Comparison of ENCODE assay signal across 8 mouse cellular contexts in the genomic region with DNA sequence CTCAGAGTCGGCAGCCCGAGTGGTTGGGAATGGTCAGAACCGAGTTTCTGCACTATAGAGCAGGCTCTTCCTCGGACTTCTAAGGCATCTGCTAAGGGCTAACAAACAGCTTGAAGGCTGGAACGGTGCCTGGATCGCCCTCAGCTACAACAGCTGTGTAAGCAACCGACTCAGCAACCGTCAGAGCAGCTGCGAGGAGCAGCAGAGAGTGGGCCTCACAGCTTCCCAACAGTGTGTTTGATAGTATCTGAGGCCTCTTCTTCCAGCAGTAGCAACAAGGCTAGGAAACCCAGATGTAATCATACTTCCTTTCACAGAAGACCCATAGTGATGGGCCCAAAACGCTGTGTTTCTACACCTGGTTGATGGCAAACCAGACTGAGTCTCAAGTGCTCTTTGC. TPM values are rescaled to one million over a fixed set of nuclear protein-coding genes. Genes with fewer than 3 reads are reported as not detected.
A peak's percentile ranks its signal among the peaks of the same experiment; 100 is the strongest.
DNase-seq lines count a peak whose midpoint lies in the region; ATAC-seq and TF ChIP-seq lines count a peak whose summit lies in the region.

No protein-coding gene starts in this region.

- peak; percentile 75 for DNase-seq in forebrain, embryonic 14.5 days (ENCODE audit: low spot score)
- DNase-seq in forebrain, embryonic 10.5 days (ENCODE audit: extremely low spot score, low spot score): no peak
- DNase-seq in adrenal gland, postnatal 14 days: peak; percentile 27
- peak; percentile 88 for DNase-seq in gastrocnemius, postnatal 14 days
- DNase-seq in limb, embryonic 14.5 days (ENCODE audit: low spot score): peak; percentile 88
- DNase-seq in right cerebral cortex, postnatal 36 days (ENCODE audit: low spot score in 2 of 2): peak; percentile 48 to 54
- no peak for DNase-seq in yolk sac, embryonic 10.5 days (ENCODE audit: low spot score)

- no peak overlapping the region for H3K27ac ChIP-seq in forebrain, embryonic 14.5 days (ENCODE audit: low read depth, low read length)
- no peak overlapping the region for H3K27ac ChIP-seq in forebrain, embryonic 10.5 days
- H3K27ac ChIP-seq in kidney, embryonic 16.5 days (ENCODE audit: low read length): peak overlapping the region; percentile 26; the same call in 1 of the 2 replicates
- no peak overlapping the region for H3K27ac ChIP-seq in limb, embryonic 14.5 days (replicated peaks; ENCODE audit: low read depth, low read length)

- no peaks in the 10 kb centered on the region for H3K36me3 ChIP-seq in forebrain, embryonic 14.5 days (ENCODE audit: control insufficient read depth, insufficient read depth, low read length)
- H3K36me3 ChIP-seq in forebrain, embryonic 10.5 days (replicated peaks): no peaks in the 10 kb centered on the region
- no peaks in the 10 kb centered on the region for H3K36me3 ChIP-seq in kidney, embryonic 16.5 days (ENCODE audit: insufficient read depth, low read length)
- no peaks in the 10 kb centered on the region for H3K36me3 ChIP-seq in limb, embryonic 14.5 days (ENCODE audit: control insufficient read depth, insufficient read depth, low read length)

- H3K27me3 ChIP-seq in forebrain, embryonic 14.5 days (replicated peaks; ENCODE audit: control insufficient read depth, insufficient read depth, low read length): no peaks in the 10 kb centered on the region
- no peaks in the 10 kb centered on the region for H3K27me3 ChIP-seq in forebrain, embryonic 10.5 days (ENCODE audit: poor library complexity, severe bottlenecking)
- no peaks in the 10 kb centered on the region for H3K27me3 ChIP-seq in kidney, embryonic 16.5 days (ENCODE audit: insufficient read depth, low read length)
- H3K27me3 ChIP-seq in limb, embryonic 14.5 days (ENCODE audit: control insufficient read depth, insufficient read depth, low read length): no peaks in the 10 kb centered on the region

- no peak for TF ChIP-seq POLR2A in limb, embryonic 14.5 days (IDR thresholded peaks at IDR 0.05; ENCODE audit: borderline replicate concordance, extremely low read depth, insufficient read depth, insufficient read length)

- 52% methylated on average over 10 of the region's 10 CpGs for WGBS in forebrain, embryonic 14.5 days
- 72% methylated on average over 10 of the region's 10 CpGs for WGBS in forebrain, embryonic 10.5 days
- 33% methylated on average over 10 of the region's 10 CpGs for WGBS in kidney, embryonic 16.5 days
- WGBS in limb, embryonic 14.5 days: 36% methylated on average over 10 of the region's 10 CpGs

- H3K4me1 ChIP-seq in forebrain, embryonic 14.5 days (ENCODE audit: control insufficient read depth, insufficient read depth, low read length): no peaks in the 10 kb centered on the region
- no peaks in the 10 kb centered on the region for H3K4me1 ChIP-seq in forebrain, embryonic 10.5 days
- H3K4me1 ChIP-seq in kidney, embryonic 16.5 days (ENCODE audit: insufficient read depth, low read length): no peaks in the 10 kb centered on the region
- 0 out of 2 replicates have a peak, but pooled peaks cover 6% of the 10 kb centered on the region for H3K4me1 ChIP-seq in limb, embryonic 14.5 days (ENCODE audit: control insufficient read depth, insufficient read depth, low read length)

- H3K9ac ChIP-seq in forebrain, embryonic 14.5 days (ENCODE audit: low read length): no peak overlapping the region
- H3K9ac ChIP-seq in kidney, embryonic 16.5 days (replicated peaks; ENCODE audit: low read length): no peak overlapping the region
- no peak overlapping the region for H3K9ac ChIP-seq in limb, embryonic 14.5 days (ENCODE audit: low read depth, low read length, severe bottlenecking)

- H3K9me3 ChIP-seq in forebrain, embryonic 14.5 days (replicated peaks; ENCODE audit: control insufficient read depth, low read length): no peaks in the 10 kb centered on the region
- no peaks in the 10 kb centered on the region for H3K9me3 ChIP-seq in forebrain, embryonic 10.5 days
- no peaks in the 10 kb centered on the region for H3K9me3 ChIP-seq in kidney, embryonic 16.5 days (ENCODE audit: low read length)
- no peaks in the 10 kb centered on the region for H3K9me3 ChIP-seq in limb, embryonic 14.5 days (ENCODE audit: control insufficient read depth, low read length)

- H3K4me3 ChIP-seq in forebrain, embryonic 14.5 days (ENCODE audit: low read depth, low read length): no peak overlapping the region
- no peak overlapping the region for H3K4me3 ChIP-seq in forebrain, embryonic 10.5 days
- no peak overlapping the region for H3K4me3 ChIP-seq in kidney, embryonic 16.5 days (ENCODE audit: low read length)
- H3K4me3 ChIP-seq in limb, embryonic 14.5 days (replicated peaks; ENCODE audit: low read length): no peak overlapping the region

- 0 out of 2 replicates have a peak, but pooled peaks have one; percentile 42 for ATAC-seq in forebrain, embryonic 14.5 days
- ATAC-seq in kidney, embryonic 16.5 days (ENCODE audit: low FRiP score, low TSS enrichment): peak; percentile 92
- ATAC-seq in limb, embryonic 14.5 days (ENCODE audit: low FRiP score, low read depth): peak; percentile 84

- intact Hi-C loops in gastrocnemius, postnatal 14 days (cut with DNase I; ENCODE audit: low total_unique reads): no loop called here

- H3K4me2 ChIP-seq in forebrain, embryonic 14.5 days (ENCODE audit: low read length): no peak overlapping the region
- no peak overlapping the region for H3K4me2 ChIP-seq in kidney, embryonic 16.5 days (replicated peaks; ENCODE audit: low read depth, low read length)
- H3K4me2 ChIP-seq in limb, embryonic 14.5 days (replicated peaks; ENCODE audit: low read depth, low read length, severe bottlenecking): no peak overlapping the region

RNA-seq across cellular contexts. Expression of a gene that starts 33.5 kb away (rescaled TPM):
- 14.6 and 20.1 TPM in 2 replicates for polyA plus RNA-seq in forebrain, embryonic 14.5 days (2014; fragmentation: Nextera tagmentation; extraction: Ambion mirVana)
- polyA plus RNA-seq in forebrain, embryonic 10.5 days (2016; fragmentation: Nextera tagmentation; extraction: Ambion mirVana): 32.4 and 35.0 TPM in 2 replicates
- total RNA-seq in adrenal gland, postnatal 14 days (2021): 57.2 and 69.4 TPM in 2 replicates
- total RNA-seq in gastrocnemius, postnatal 14 days (2021): 10 to 100 TPM; 41.5 to 51.9 TPM
- 54.4 and 67.2 TPM in 2 replicates for polyA plus RNA-seq in kidney, embryonic 16.5 days (2015; fragmentation: Nextera tagmentation; extraction: Ambion mirVana)
- polyA plus RNA-seq in limb, embryonic 14.5 days (2012; rRNA removed): 42.1 and 46.9 TPM in 2 replicates
- polyA plus RNA-seq in limb, embryonic 14.5 days (2014; fragmentation: Nextera tagmentation; extraction: Ambion mirVana): 52.3 and 61.5 TPM in 2 replicates

Comparison
In these comparisons a context has a peak if more than half of its experiments do, and no peak if none do; other contexts are left out.
1. DNase-seq: peak in forebrain, embryonic 14.5 days (single experiment), adrenal gland, postnatal 14 days (single experiment), gastrocnemius, postnatal 14 days (single experiment), limb, embryonic 14.5 days (single experiment) and right cerebral cortex, postnatal 36 days (2 of 2); none in forebrain, embryonic 10.5 days (single experiment) and yolk sac, embryonic 10.5 days (single experiment).
2. ATAC-seq: peak in every context shown above with its lines; median percentile 92 in kidney, embryonic 16.5 days; 84 in limb, embryonic 14.5 days; 42 in forebrain, embryonic 14.5 days.